Mouse (Mus musculus) embryonic fibroblast, embryonic 13.5 days (primary cell): Measurements from ENCODE around the gene Mal. TPM values are rescaled to one million over a fixed set of nuclear protein-coding genes. Genes with fewer than 3 reads are reported as not detected.

Source experiments
- H3K27ac ChIP-seq: 2 replicates; pipeline ENCODE4 v1.5.1; 2012; ENCODE audit warnings: low read length, control low read depth, inconsistent platforms; ENCODE audit not compliant: insufficient read depth
- H3K4me1 ChIP-seq: 2 replicates; pipeline ENCODE4 v1.6.1; 2011; ENCODE audit warnings: low read length; ENCODE audit not compliant: control insufficient read depth, insufficient read depth
- H3K4me3 ChIP-seq: 2 replicates; pipeline ENCODE4 v1.5.1; 2011; ENCODE audit warnings: mild to moderate bottlenecking, control low read depth, low read length; ENCODE audit not compliant: insufficient read depth
- CTCF ChIP-seq: IDR thresholded peaks from 2 replicates; pipeline ENCODE4 v1.5.1; 2011; ENCODE audit warnings: mild to moderate bottlenecking, control low read depth, low read length, moderate library complexity, borderline replicate concordance; ENCODE audit not compliant: insufficient read depth
- POLR2A ChIP-seq: IDR thresholded peaks from 2 replicates; pipeline ENCODE4 v1.6.1; 2011; ENCODE audit warnings: low read depth, mild to moderate bottlenecking, control low read depth, low read length, moderate library complexity
- polyA plus RNA-seq: library from polyadenylated mRNA; stranded (reverse); fragments of >200 nt; gene quantifications from 2 replicates; pipeline ENCODE4 v1.2.4, GENCODE M21; 2011; ENCODE audit warnings: low read depth; ENCODE audit not compliant: missing spikeins, insufficient read length

The Mal gene
- polyA plus RNA-seq, 1 experiment: not detected

- no peaks in the 10 kb centered on the region for H3K4me1 ChIP-seq
- TF ChIP-seq CTCF: no peak
- no peak for TF ChIP-seq POLR2A
- no peak overlapping the region for H3K4me3 ChIP-seq
- H3K27ac ChIP-seq: no peak overlapping the region
Measured at GRCm38 (mm10) chr2:127652335-127652734, 4.2 kb downstream of the Mal start.

- Histone ChIP-seq H3K4me3 (no peak overlapping the region), H3K27ac (no peak overlapping the region), H3K4me1 (no peaks in the 10 kb centered on the region)
- TF ChIP-seq POLR2A (no peak), CTCF (no peak)
Measured at GRCm38 (mm10) chr2:127651601-127652000, 4.9 kb downstream of the Mal start.

GRCm38 (mm10) chr2:127649921-127650320 is 6.6 kb downstream of the Mal start:
- Histone ChIP-seq H3K4me3 (no peak overlapping the region), H3K4me1 (no peaks in the 10 kb centered on the region), H3K27ac (no peak overlapping the region)
- TF ChIP-seq POLR2A: no peak
- TF ChIP-seq CTCF: no peak

GRCm38 (mm10) chr2:127648145-127648544 is 8.3 kb downstream of the Mal start:
- no peak for TF ChIP-seq POLR2A
- TF ChIP-seq CTCF: no peak
- Histone ChIP-seq H3K4me3 (no peak overlapping the region), H3K27ac (no peak overlapping the region), H3K4me1 (no peaks in the 10 kb centered on the region)

GRCm38 (mm10) chr2:127646875-127647274 is 9.6 kb downstream of the Mal start:
- Histone ChIP-seq H3K4me3 (no peak overlapping the region), H3K4me1 (no peaks in the 10 kb centered on the region), H3K27ac (no peak overlapping the region)
- TF ChIP-seq CTCF (no peak), POLR2A (no peak)

GRCm38 (mm10) chr2:127643728-127644704 is 12.5 kb downstream of the Mal start:
- Histone ChIP-seq H3K27ac (no peak overlapping the region), H3K4me3 (no peak overlapping the region)
- TF ChIP-seq POLR2A (no peak), CTCF (no peak)

GRCm38 (mm10) chr2:127638973-127639372 is 17.5 kb downstream of the Mal start:
- H3K27ac ChIP-seq: no peak overlapping the region
- TF ChIP-seq CTCF (no peak), POLR2A (no peak)
- no peaks in the 10 kb centered on the region for H3K4me1 ChIP-seq
- no peak overlapping the region for H3K4me3 ChIP-seq

More at GRCm38 (mm10) chr2:127643728-127644704, 12.5 kb downstream of the Mal start:
- H3K4me1 ChIP-seq: no peaks in the 10 kb centered on the region

GRCm38 (mm10) chr2:127635581-127635980 is 20.9 kb downstream of the Mal start:
- Histone ChIP-seq H3K4me3 (no peak overlapping the region), H3K27ac (no peak overlapping the region), H3K4me1 (no peaks in the 10 kb centered on the region)
- TF ChIP-seq POLR2A: no peak
- no peak for TF ChIP-seq CTCF

GRCm38 (mm10) chr2:127632601-127633000 is 23.9 kb downstream of the Mal start:
- no peak overlapping the region for H3K27ac ChIP-seq
- no peaks in the 10 kb centered on the region for H3K4me1 ChIP-seq
- TF ChIP-seq CTCF (no peak), POLR2A (no peak)
- no peak overlapping the region for H3K4me3 ChIP-seq

- H3K4me3 ChIP-seq: no peak overlapping the region
- no peak for TF ChIP-seq CTCF
- TF ChIP-seq POLR2A: no peak
- H3K27ac ChIP-seq: no peak overlapping the region
- H3K4me1 ChIP-seq: no peaks in the 10 kb centered on the region
Measured at GRCm38 (mm10) chr2:127627990-127628570, 28.4 kb downstream of the Mal start.
